Mouse (Mus musculus): ENCODE measurements around the gene Ksr2. TPM values are rescaled to one million over a fixed set of nuclear protein-coding genes. Genes with fewer than 3 reads are reported as not detected.

Ksr2 gene
- polyA plus RNA-seq, 1 experiment from 2014 or later = 0.35 TPM

DNA sequence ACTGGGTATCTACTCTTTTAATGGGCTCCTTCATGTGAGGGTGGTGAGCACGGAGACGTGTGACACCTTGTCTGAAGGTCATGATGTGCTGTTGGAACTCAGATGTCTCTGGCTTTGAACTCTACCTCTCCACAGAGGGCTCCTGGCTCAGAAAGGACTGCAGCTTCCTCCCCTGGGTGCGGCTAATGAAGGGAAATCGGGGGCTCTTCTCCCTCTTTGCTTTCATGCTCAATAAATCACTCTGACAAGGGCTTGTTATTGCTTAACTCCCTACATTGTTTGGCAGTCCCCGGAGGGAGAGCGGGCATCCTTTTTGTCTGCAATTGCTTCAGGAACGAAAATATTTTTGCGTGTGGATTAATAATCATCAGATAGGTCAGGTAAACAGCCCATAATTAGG lies 127.9 kb downstream of the Ksr2 start:
- no peak overlapping the region for H3K4me2 ChIP-seq (ENCODE audit: low read depth, low read length)
- ATAC-seq (replicated peaks; ENCODE audit: insufficient number of reproducible peaks, low FRiP score, low TSS enrichment, low read depth) = no peak
- no peak overlapping the region for H3K27ac ChIP-seq (replicated peaks; ENCODE audit: low read depth, low read length)
- 67% methylated on average over 8 of the region's 8 CpGs for WGBS
- H3K27me3 ChIP-seq (ENCODE audit: control insufficient read depth, insufficient read depth, low read length) = no peaks in the 10 kb centered on the region
- H3K9me3 ChIP-seq (replicated peaks; ENCODE audit: control insufficient read depth, low read length) = no peaks in the 10 kb centered on the region
- no peaks in the 10 kb centered on the region for H3K36me3 ChIP-seq (replicated peaks; ENCODE audit: control insufficient read depth, insufficient read depth, low read depth, low read length)
- DNase-seq (ENCODE audit: low spot score) = no peak
- H3K9ac ChIP-seq (replicated peaks; ENCODE audit: low read length) = no peak overlapping the region
- no peak overlapping the region for H3K4me3 ChIP-seq (ENCODE audit: low read depth, low read length)
- no peaks in the 10 kb centered on the region for H3K4me1 ChIP-seq (ENCODE audit: control insufficient read depth, insufficient read depth, low read length)

- 76% methylated on average over 25 of the region's 25 CpGs for WGBS
- Histone ChIP-seq H3K27me3 (ENCODE audit: control insufficient read depth, insufficient read depth, low read length) (no peaks in the 10 kb centered on the region), H3K27ac (replicated peaks; ENCODE audit: low read depth, low read length) (no peak overlapping the region), H3K4me2 (ENCODE audit: low read depth, low read length) (no peak overlapping the region), H3K36me3 (replicated peaks; ENCODE audit: control insufficient read depth, insufficient read depth, low read depth, low read length) (no peaks in the 10 kb centered on the region), H3K4me1 (ENCODE audit: control insufficient read depth, insufficient read depth, low read length) (no peaks in the 10 kb centered on the region), H3K4me3 (ENCODE audit: low read depth, low read length) (no peak overlapping the region), H3K9me3 (replicated peaks; ENCODE audit: control insufficient read depth, low read length) (no peaks in the 10 kb centered on the region), H3K9ac (replicated peaks; ENCODE audit: low read length) (no peak overlapping the region)
- DNase-seq (ENCODE audit: low spot score) (no peak), ATAC-seq (replicated peaks; ENCODE audit: insufficient number of reproducible peaks, low FRiP score, low TSS enrichment, low read depth) (no peak)
Observed at GRCm38 (mm10) chr5:117546694-117547268, 133.0 kb downstream of the Ksr2 start.

DNA sequence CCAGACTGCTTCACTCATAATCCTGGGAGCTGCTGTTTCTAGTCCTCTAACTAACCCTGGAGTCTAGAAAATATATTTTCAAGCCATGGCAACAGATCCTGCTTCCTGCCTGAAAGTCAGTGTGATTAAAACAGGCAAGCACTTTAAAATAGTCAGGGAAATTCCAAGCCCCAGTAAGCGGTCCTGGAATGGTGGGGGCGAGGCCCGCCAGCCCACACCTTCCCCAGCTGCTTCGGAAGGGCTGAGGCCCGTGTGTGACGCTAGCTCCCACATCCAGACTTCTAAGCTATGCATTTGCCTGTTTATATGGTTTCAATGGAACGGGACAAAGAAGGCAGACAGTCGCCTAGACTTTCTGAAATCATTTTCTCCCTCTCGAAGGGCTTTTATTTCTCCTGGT lies 137.2 kb downstream of the Ksr2 start:
- Histone ChIP-seq H3K9ac (replicated peaks; ENCODE audit: low read length) (no peak overlapping the region), H3K4me3 (ENCODE audit: low read depth, low read length) (no peak overlapping the region), H3K4me2 (ENCODE audit: low read depth, low read length) (no peak overlapping the region), H3K27ac (replicated peaks; ENCODE audit: low read depth, low read length) (no peak overlapping the region), H3K27me3 (ENCODE audit: control insufficient read depth, insufficient read depth, low read length) (no peaks in the 10 kb centered on the region), H3K36me3 (replicated peaks; ENCODE audit: control insufficient read depth, insufficient read depth, low read depth, low read length) (no peaks in the 10 kb centered on the region), H3K4me1 (ENCODE audit: control insufficient read depth, insufficient read depth, low read length) (no peaks in the 10 kb centered on the region), H3K9me3 (replicated peaks; ENCODE audit: control insufficient read depth, low read length) (no peaks in the 10 kb centered on the region)
- 73% methylated on average over 9 of the region's 9 CpGs for WGBS
- ATAC-seq (replicated peaks; ENCODE audit: insufficient number of reproducible peaks, low FRiP score, low TSS enrichment, low read depth) (no peak), DNase-seq (ENCODE audit: low spot score) (no peak)

DNA sequence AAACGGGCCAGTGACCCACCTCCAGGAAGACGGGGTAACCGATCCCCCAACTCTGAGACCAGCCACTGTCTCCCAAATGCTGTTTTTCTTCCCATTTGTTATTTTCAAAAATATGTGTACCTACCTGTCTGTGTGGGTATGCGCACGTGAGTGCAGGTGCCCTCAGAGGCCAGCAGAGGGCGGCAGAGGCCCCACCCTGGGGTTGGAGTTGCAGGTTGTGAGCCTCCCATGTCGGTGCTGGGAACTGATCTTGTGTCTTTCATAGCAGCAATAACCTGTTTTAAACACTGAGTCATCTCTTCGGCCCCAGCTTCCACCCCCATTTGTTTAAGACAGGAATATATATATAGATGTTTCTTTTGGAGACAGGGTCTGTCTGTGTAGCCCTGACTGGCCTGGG lies 138.3 kb downstream of the Ksr2 start:
- 93% methylated on average over 8 of the region's 8 CpGs for WGBS
- H3K4me1 ChIP-seq (ENCODE audit: control insufficient read depth, insufficient read depth, low read length) = no peaks in the 10 kb centered on the region
- no peak overlapping the region for H3K9ac ChIP-seq (replicated peaks; ENCODE audit: low read length)
- H3K4me2 ChIP-seq (ENCODE audit: low read depth, low read length) = no peak overlapping the region
- no peaks in the 10 kb centered on the region for H3K36me3 ChIP-seq (replicated peaks; ENCODE audit: control insufficient read depth, insufficient read depth, low read depth, low read length)
- DNase-seq (ENCODE audit: low spot score) (no peak), ATAC-seq (replicated peaks; ENCODE audit: insufficient number of reproducible peaks, low FRiP score, low TSS enrichment, low read depth) (no peak)
- no peak overlapping the region for H3K4me3 ChIP-seq (ENCODE audit: low read depth, low read length)
- H3K27ac ChIP-seq (replicated peaks; ENCODE audit: low read depth, low read length) = no peak overlapping the region
- H3K27me3 ChIP-seq (ENCODE audit: control insufficient read depth, insufficient read depth, low read length) = no peaks in the 10 kb centered on the region
- H3K9me3 ChIP-seq (replicated peaks; ENCODE audit: control insufficient read depth, low read length) = no peaks in the 10 kb centered on the region

GRCm38 (mm10) chr5:117554505-117554904 lies 140.7 kb downstream of the Ksr2 start:
- no peak for DNase-seq (ENCODE audit: low spot score)
- WGBS = 86% methylated on average over 4 of the region's 4 CpGs
- no peaks in the 10 kb centered on the region for H3K9me3 ChIP-seq (replicated peaks; ENCODE audit: control insufficient read depth, low read length)
- H3K9ac ChIP-seq (replicated peaks; ENCODE audit: low read length) = no peak overlapping the region
- H3K4me3 ChIP-seq (ENCODE audit: low read depth, low read length) = no peak overlapping the region
- H3K4me1 ChIP-seq (ENCODE audit: control insufficient read depth, insufficient read depth, low read length) = no peaks in the 10 kb centered on the region
- no peak overlapping the region for H3K27ac ChIP-seq (replicated peaks; ENCODE audit: low read depth, low read length)
- H3K4me2 ChIP-seq (ENCODE audit: low read depth, low read length) = no peak overlapping the region
- no peaks in the 10 kb centered on the region for H3K27me3 ChIP-seq (ENCODE audit: control insufficient read depth, insufficient read depth, low read length)
- no peaks in the 10 kb centered on the region for H3K36me3 ChIP-seq (replicated peaks; ENCODE audit: control insufficient read depth, insufficient read depth, low read depth, low read length)
- no peak for ATAC-seq (replicated peaks; ENCODE audit: insufficient number of reproducible peaks, low FRiP score, low TSS enrichment, low read depth)

GRCm38 (mm10) chr5:117556570-117556969 lies 142.8 kb downstream of the Ksr2 start:
- 76% methylated on average over 9 of the region's 9 CpGs for WGBS
- Histone ChIP-seq H3K9ac (replicated peaks; ENCODE audit: low read length) (no peak overlapping the region), H3K27me3 (ENCODE audit: control insufficient read depth, insufficient read depth, low read length) (no peaks in the 10 kb centered on the region), H3K4me2 (ENCODE audit: low read depth, low read length) (no peak overlapping the region), H3K4me1 (ENCODE audit: control insufficient read depth, insufficient read depth, low read length) (no peaks in the 10 kb centered on the region), H3K9me3 (replicated peaks; ENCODE audit: control insufficient read depth, low read length) (no peaks in the 10 kb centered on the region), H3K27ac (replicated peaks; ENCODE audit: low read depth, low read length) (no peak overlapping the region), H3K4me3 (ENCODE audit: low read depth, low read length) (no peak overlapping the region), H3K36me3 (replicated peaks; ENCODE audit: control insufficient read depth, insufficient read depth, low read depth, low read length) (no peaks in the 10 kb centered on the region)
- no peak for ATAC-seq (replicated peaks; ENCODE audit: insufficient number of reproducible peaks, low FRiP score, low TSS enrichment, low read depth)
- no peak for DNase-seq (ENCODE audit: low spot score)

GRCm38 (mm10) chr5:117561080-117561479 lies 147.3 kb downstream of the Ksr2 start:
- Histone ChIP-seq H3K4me3 (ENCODE audit: low read depth, low read length) (no peak overlapping the region), H3K4me1 (ENCODE audit: control insufficient read depth, insufficient read depth, low read length) (no peaks in the 10 kb centered on the region), H3K27me3 (ENCODE audit: control insufficient read depth, insufficient read depth, low read length) (no peaks in the 10 kb centered on the region), H3K9me3 (replicated peaks; ENCODE audit: control insufficient read depth, low read length) (no peaks in the 10 kb centered on the region), H3K36me3 (replicated peaks; ENCODE audit: control insufficient read depth, insufficient read depth, low read depth, low read length) (no peaks in the 10 kb centered on the region), H3K27ac (replicated peaks; ENCODE audit: low read depth, low read length) (no peak overlapping the region), H3K9ac (replicated peaks; ENCODE audit: low read length) (no peak overlapping the region), H3K4me2 (ENCODE audit: low read depth, low read length) (no peak overlapping the region)
- no peak for ATAC-seq (replicated peaks; ENCODE audit: insufficient number of reproducible peaks, low FRiP score, low TSS enrichment, low read depth)
- no peak for DNase-seq (ENCODE audit: low spot score)
- WGBS = 86% methylated on average over 2 of the region's 2 CpGs

- ATAC-seq (replicated peaks; ENCODE audit: insufficient number of reproducible peaks, low FRiP score, low TSS enrichment, low read depth) (no peak), DNase-seq (ENCODE audit: low spot score) (no peak)
- 75% methylated on average over 12 of the region's 12 CpGs for WGBS
- no peak overlapping the region for H3K9ac ChIP-seq (replicated peaks; ENCODE audit: low read length)
- no peaks in the 10 kb centered on the region for H3K9me3 ChIP-seq (replicated peaks; ENCODE audit: control insufficient read depth, low read length)
- no peak overlapping the region for H3K27ac ChIP-seq (replicated peaks; ENCODE audit: low read depth, low read length)
- no peaks in the 10 kb centered on the region for H3K27me3 ChIP-seq (ENCODE audit: control insufficient read depth, insufficient read depth, low read length)
- no peak overlapping the region for H3K4me2 ChIP-seq (ENCODE audit: low read depth, low read length)
- H3K36me3 ChIP-seq (replicated peaks; ENCODE audit: control insufficient read depth, insufficient read depth, low read depth, low read length) = no peaks in the 10 kb centered on the region
- no peak overlapping the region for H3K4me3 ChIP-seq (ENCODE audit: low read depth, low read length)
- H3K4me1 ChIP-seq (ENCODE audit: control insufficient read depth, insufficient read depth, low read length) = no peaks in the 10 kb centered on the region
Observed at GRCm38 (mm10) chr5:117566051-117566665, 152.4 kb downstream of the Ksr2 start.

All from embryonic facial prominence, embryonic 11.5 days (tissue).